Mouse (Mus musculus) embryonic facial prominence, embryonic 13.5 days (tissue): Measurements from ENCODE around the gene Vdr. TPM values are rescaled to one million over a fixed set of nuclear protein-coding genes. Genes with fewer than 3 reads are reported as not detected.

Source experiments
- ATAC-seq: fragments of 200-750 bp; cut with Nextera tagmentation; 2 replicates; pipeline ENCODE4 v1.8.0; 2017; ENCODE audit warnings: low read depth; ENCODE audit not compliant: insufficient number of reproducible peaks, insufficient read depth, low FRiP score, low TSS enrichment
- H3K27ac ChIP-seq: fragments of 300-500 bp; sonication (generic); 2 replicates; pipeline ENCODE4 v1.5.1; 2015; ENCODE audit warnings: moderate library complexity, mild to moderate bottlenecking, inconsistent platforms
- H3K27me3 ChIP-seq: fragments of 300-500 bp; sonication (generic); 2 replicates; pipeline ENCODE4 v1.6.1; 2015; ENCODE audit warnings: mild to moderate bottlenecking, inconsistent platforms
- H3K36me3 ChIP-seq: fragments of 300-500 bp; sonication (generic); 2 replicates; pipeline ENCODE4 v1.6.1; 2015; ENCODE audit warnings: mild to moderate bottlenecking, inconsistent platforms
- H3K4me1 ChIP-seq: fragments of 300-500 bp; sonication (generic); 2 replicates; pipeline ENCODE4 v1.6.1; 2015; ENCODE audit warnings: inconsistent platforms
- H3K4me2 ChIP-seq: fragments of 300-500 bp; sonication (generic); 2 replicates; pipeline ENCODE4 v1.6.1; 2015; ENCODE audit warnings: moderate library complexity, mild to moderate bottlenecking, inconsistent platforms
- H3K4me3 ChIP-seq: fragments of 300-500 bp; sonication (generic); 2 replicates; pipeline ENCODE4 v1.5.1; 2015; ENCODE audit warnings: mild to moderate bottlenecking, inconsistent platforms
- H3K9ac ChIP-seq: fragments of 300-500 bp; sonication (generic); 2 replicates; pipeline ENCODE4 v1.6.1; 2015; ENCODE audit warnings: mild to moderate bottlenecking, inconsistent platforms
- H3K9me3 ChIP-seq: fragments of 300-500 bp; sonication (generic); 2 replicates; pipeline ENCODE4 v1.6.1; 2016; ENCODE audit warnings: inconsistent platforms
- WGBS: fragments of 180-500 bp; shearing (Covaris S2); methylation state at CpG from one replicate; pipeline ENCODE4 v1.1.7; 2015; ENCODE audit warnings: mixed read lengths; 5-methylcytosine and 5-hydroxymethylcytosine counted together
- polyA plus RNA-seq: library from polyadenylated mRNA; unstranded; fragments of >200 nt; fragmentation: Nextera tagmentation; extraction: Ambion mirVana; gene quantifications from 2 replicates; pipeline ENCODE4 v1.2.1, GENCODE M21; 2015

The Vdr gene
- 2.3 and 2.8 TPM in 2 replicates for polyA plus RNA-seq

GRCm38 (mm10) chr15:97910530-97910929 lies at the start of gene Vdr:
Vdr (minus strand) TSS chr15:97910630.
- Histone ChIP-seq H3K4me3 (no peak within 1 kb of the TSS), H3K27me3 (peaks cover 43% of the 10 kb centered on the region), H3K27ac (no peak within 1 kb of the TSS), H3K36me3 (no peaks in the 10 kb centered on the region), H3K9ac (no peak within 1 kb of the TSS), H3K4me1 (peaks cover 21% of the 10 kb centered on the region), H3K9me3 (no peaks in the 10 kb centered on the region), H3K4me2 (no peak within 1 kb of the TSS)
- no peak for ATAC-seq
- 94% methylated on average over 2 of the region's 2 CpGs for WGBS

- Histone ChIP-seq H3K4me3 (no peak overlapping the region), H3K9ac (0 out of 2 replicates have a peak overlapping the region, but pooled peaks have one; percentile 36), H3K27me3 (no peaks in the 10 kb centered on the region; the same call in 1 of the 2 replicates), H3K36me3 (no peaks in the 10 kb centered on the region), H3K9me3 (no peaks in the 10 kb centered on the region), H3K27ac (peak overlapping the region; percentile 7; the same call in 1 of the 2 replicates), H3K4me1 (peaks cover 20% of the 10 kb centered on the region), H3K4me2 (no peak overlapping the region)
- WGBS, result 62% methylated on average over 11 of the region's 11 CpGs
- no peak for ATAC-seq
Observed at GRCm38 (mm10) chr15:97956416-97956815, 46.0 kb upstream of the Vdr start.

DNA sequence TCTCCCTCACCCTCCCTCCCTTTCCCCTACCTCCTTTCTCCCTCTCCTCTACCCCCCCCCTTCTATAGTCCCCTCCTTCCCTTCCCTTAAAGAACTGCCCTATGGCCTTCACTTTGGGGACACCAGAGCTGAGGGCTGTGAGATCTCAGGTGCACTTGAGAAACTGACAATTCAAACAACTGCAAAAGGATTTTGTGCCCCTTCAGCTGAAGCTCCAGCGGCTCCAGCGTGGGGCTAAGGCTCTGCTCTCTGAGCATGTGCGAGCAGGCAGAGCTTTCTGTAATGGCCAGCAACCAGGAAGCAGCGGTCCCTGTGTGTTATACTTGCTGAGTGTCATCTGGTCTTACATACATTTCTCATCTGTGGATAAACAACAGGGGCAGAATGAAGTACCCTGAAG lies 45.3 kb upstream of the Vdr start:
- Histone ChIP-seq H3K9me3 (no peaks in the 10 kb centered on the region), H3K9ac (0 out of 2 replicates have a peak overlapping the region, but pooled peaks have one; percentile 36), H3K27ac (no peak overlapping the region), H3K36me3 (no peaks in the 10 kb centered on the region), H3K4me1 (peaks cover 20% of the 10 kb centered on the region), H3K4me2 (peak overlapping the region; percentile 1; the same call in 1 of the 2 replicates), H3K4me3 (no peak overlapping the region), H3K27me3 (no peaks in the 10 kb centered on the region; the same call in 1 of the 2 replicates)
- 9% methylated on average over 4 of the region's 4 CpGs for WGBS
- no peak for ATAC-seq

- H3K4me1 ChIP-seq, result peaks cover 23% of the 10 kb centered on the region
- WGBS, result 50% methylated on average over 1 of the region's 1 CpGs
- no peaks in the 10 kb centered on the region; the same call in 1 of the 2 replicates for H3K27me3 ChIP-seq
- H3K27ac ChIP-seq, result no peak overlapping the region
- no peak overlapping the region for H3K4me3 ChIP-seq
- ATAC-seq, result no peak
- no peaks in the 10 kb centered on the region for H3K9me3 ChIP-seq
- H3K9ac ChIP-seq, result no peak overlapping the region
- no peak overlapping the region for H3K4me2 ChIP-seq
- H3K36me3 ChIP-seq, result no peaks in the 10 kb centered on the region
Observed at GRCm38 (mm10) chr15:97955286-97955685, 44.9 kb upstream of the Vdr start.

- no peaks in the 10 kb centered on the region for H3K9me3 ChIP-seq
- 77% methylated on average over 8 of the region's 8 CpGs for WGBS
- H3K4me2 ChIP-seq, result no peak overlapping the region
- no peak overlapping the region for H3K9ac ChIP-seq
- peaks cover 24% of the 10 kb centered on the region for H3K4me1 ChIP-seq
- no peaks in the 10 kb centered on the region; the same call in 1 of the 2 replicates for H3K27me3 ChIP-seq
- H3K27ac ChIP-seq, result no peak overlapping the region
- ATAC-seq, result no peak
- no peaks in the 10 kb centered on the region for H3K36me3 ChIP-seq
- no peak overlapping the region for H3K4me3 ChIP-seq
Observed at GRCm38 (mm10) chr15:97954671-97955070, 44.2 kb upstream of the Vdr start.

DNA sequence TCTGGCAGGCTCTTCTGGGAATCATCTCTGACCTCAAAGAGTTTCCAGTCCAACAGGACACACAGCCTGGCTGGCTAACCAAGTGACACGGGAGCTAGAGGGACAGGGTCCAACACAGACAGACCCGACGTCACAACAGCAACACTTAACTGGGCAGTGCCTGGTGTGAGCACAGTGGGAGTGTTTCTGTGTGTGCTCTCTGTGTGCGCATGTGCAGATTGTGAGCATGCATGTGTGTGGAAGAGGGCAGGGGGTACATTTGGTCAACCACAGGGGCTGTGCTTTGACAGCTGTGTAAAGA lies 42.4 kb upstream of the Vdr start:
- ATAC-seq, result no peak
- no peak overlapping the region; the same call in none of the 2 replicates for H3K4me2 ChIP-seq
- no peaks in the 10 kb centered on the region for H3K36me3 ChIP-seq
- H3K9me3 ChIP-seq, result no peaks in the 10 kb centered on the region
- no peaks in the 10 kb centered on the region; the same call in 1 of the 2 replicates for H3K27me3 ChIP-seq
- peaks cover 36% of the 10 kb centered on the region for H3K4me1 ChIP-seq
- H3K27ac ChIP-seq, result no peak overlapping the region
- WGBS, result 69% methylated on average over 4 of the region's 4 CpGs
- 0 out of 2 replicates have a peak overlapping the region, but pooled peaks have one; percentile 44 for H3K9ac ChIP-seq
- H3K4me3 ChIP-seq, result no peak overlapping the region

- no peak; the same call in 1 of the 2 replicates for ATAC-seq
- peak overlapping the region; percentile 44; the same call in 1 of the 2 replicates for H3K9ac ChIP-seq
Observed at GRCm38 (mm10) chr15:97952137-97952888, 41.9 kb upstream of the Vdr start.

GRCm38 (mm10) chr15:97950240-97950639 lies 39.8 kb upstream of the Vdr start:
- H3K4me3 ChIP-seq, result no peak overlapping the region
- H3K4me1 ChIP-seq, result peaks cover 25% of the 10 kb centered on the region
- H3K27me3 ChIP-seq, result no peaks in the 10 kb centered on the region; the same call in 1 of the 2 replicates
- H3K9me3 ChIP-seq, result no peaks in the 10 kb centered on the region
- no peaks in the 10 kb centered on the region for H3K36me3 ChIP-seq
- no peak overlapping the region for H3K9ac ChIP-seq
- 51% methylated on average over 7 of the region's 7 CpGs for WGBS
- no peak overlapping the region for H3K27ac ChIP-seq
- no peak for ATAC-seq
- no peak overlapping the region for H3K4me2 ChIP-seq

More at GRCm38 (mm10) chr15:97952137-97952888, 41.9 kb upstream of the Vdr start:
- 13% methylated on average over 16 of the region's 16 CpGs for WGBS
- Histone ChIP-seq H3K4me1 (peaks cover 36% of the 10 kb centered on the region), H3K36me3 (no peaks in the 10 kb centered on the region), H3K27ac (no peak overlapping the region), H3K4me3 (no peak overlapping the region), H3K9me3 (no peaks in the 10 kb centered on the region), H3K4me2 (peak overlapping the region; percentile 22), H3K27me3 (no peaks in the 10 kb centered on the region; the same call in 1 of the 2 replicates)

GRCm38 (mm10) chr15:97949706-97950105 lies 39.3 kb upstream of the Vdr start:
- Histone ChIP-seq H3K27me3 (no peaks in the 10 kb centered on the region; the same call in 1 of the 2 replicates), H3K36me3 (no peaks in the 10 kb centered on the region), H3K4me2 (no peak overlapping the region), H3K4me3 (no peak overlapping the region), H3K9ac (0 out of 2 replicates have a peak overlapping the region, but pooled peaks have one; percentile 41), H3K9me3 (no peaks in the 10 kb centered on the region), H3K4me1 (peaks cover 22% of the 10 kb centered on the region), H3K27ac (no peak overlapping the region)
- ATAC-seq, result no peak
- 61% methylated on average over 3 of the region's 3 CpGs for WGBS

GRCm38 (mm10) chr15:97948720-97949119 lies 38.3 kb upstream of the Vdr start:
- WGBS, result 34% methylated on average over 7 of the region's 7 CpGs

GRCm38 (mm10) chr15:97945656-97946315 lies 35.4 kb upstream of the Vdr start:
- no peak overlapping the region for H3K4me3 ChIP-seq
- no peaks in the 10 kb centered on the region for H3K36me3 ChIP-seq
- H3K27ac ChIP-seq, result no peak overlapping the region
- H3K4me2 ChIP-seq, result no peak overlapping the region
- H3K4me1 ChIP-seq, result peaks cover 16% of the 10 kb centered on the region
- no peaks in the 10 kb centered on the region for H3K9me3 ChIP-seq
- H3K27me3 ChIP-seq, result no peaks in the 10 kb centered on the region
- peak; percentile 20; the same call in 1 of the 2 replicates for ATAC-seq
- 83% methylated on average over 9 of the region's 11 CpGs for WGBS
- H3K9ac ChIP-seq, result no peak overlapping the region

More at GRCm38 (mm10) chr15:97948720-97949119, 38.3 kb upstream of the Vdr start:
- H3K9ac ChIP-seq, result no peak overlapping the region
- no peak for ATAC-seq
- H3K27me3 ChIP-seq, result no peaks in the 10 kb centered on the region
- no peak overlapping the region for H3K4me3 ChIP-seq
- no peaks in the 10 kb centered on the region for H3K9me3 ChIP-seq
- no peak overlapping the region for H3K4me2 ChIP-seq
- no peaks in the 10 kb centered on the region for H3K36me3 ChIP-seq
- H3K4me1 ChIP-seq, result peaks cover 22% of the 10 kb centered on the region
- H3K27ac ChIP-seq, result no peak overlapping the region
